Mouse (Mus musculus) left cerebral cortex, adult 18-20 months (tissue): ENCODE measurements around the gene Snap25. TPM values are rescaled to one million over a fixed set of nuclear protein-coding genes. Genes with fewer than 3 reads are reported as not detected.

Experiments
- DNase-seq, 2 experiments: peaks; one replicate each; pipeline ENCODE4 v3.0.0; 2021 to 2022; ENCODE audit warnings: low spot score in 2 of 2, mixed read lengths in 1 of 2
- total RNA-seq, 2 experiments: library from RNA; stranded (reverse); gene quantifications; 2 replicates each; pipeline ENCODE4 v1.2.3; 2021

The Snap25 gene
- total RNA-seq, 2 experiments from 2014 or later = 3,274 to 3,529 TPM

DNA sequence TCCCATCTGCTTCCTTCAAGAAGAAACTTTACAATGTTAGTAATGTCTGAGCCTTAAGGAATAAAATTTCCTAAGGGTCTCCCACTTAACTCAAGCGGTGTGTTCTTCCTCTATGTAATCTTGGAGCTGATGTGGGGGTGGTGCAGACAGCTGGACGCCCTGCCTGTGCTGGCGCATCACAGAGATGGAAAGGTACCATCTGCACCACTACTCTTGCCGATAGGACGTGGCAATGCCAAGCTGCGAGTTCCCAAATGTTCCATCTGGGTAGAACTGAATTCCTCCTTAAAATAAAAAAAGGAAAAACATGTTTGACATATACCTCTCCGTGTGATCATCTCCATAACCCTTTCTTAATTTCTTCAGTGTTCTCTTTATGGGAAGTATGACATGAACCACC lies 89.9 kb downstream of the Snap25 start:
- DNase-seq = peak; percentile 63 to 76

DNA sequence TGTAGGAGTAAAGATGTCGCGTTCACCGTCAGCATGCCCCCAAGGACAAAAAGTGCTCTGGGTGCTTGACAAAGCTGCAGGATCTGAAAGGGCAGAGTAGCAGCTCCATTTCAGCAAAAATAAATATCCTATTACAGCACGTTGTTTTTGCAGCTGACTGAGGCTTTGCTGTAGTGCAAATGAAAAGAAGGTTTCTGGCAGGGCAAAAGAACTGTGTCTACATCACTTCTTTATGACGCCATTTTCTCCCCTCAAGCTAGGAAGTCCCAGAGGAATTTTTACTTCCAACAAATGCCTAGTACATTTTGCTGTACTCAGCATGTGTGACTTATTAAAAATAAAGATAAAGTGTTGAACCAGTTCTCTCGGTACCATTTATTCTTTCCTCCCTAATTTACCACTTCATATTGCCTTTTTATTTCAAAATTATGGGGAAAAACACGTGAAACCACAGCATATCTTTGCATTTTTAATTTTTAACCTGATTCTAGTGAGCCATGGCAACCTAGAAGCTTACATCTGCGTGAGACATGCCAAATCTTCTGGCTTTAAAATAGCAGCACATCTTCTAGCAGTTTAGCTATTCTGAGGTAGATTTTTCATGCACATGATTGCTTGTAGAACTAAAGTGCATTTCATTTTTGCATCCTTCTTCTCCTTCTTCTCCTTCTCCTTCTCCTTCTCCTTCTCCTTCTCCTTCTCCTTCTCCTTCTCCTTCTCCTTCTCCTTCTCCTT lies 94.9 kb downstream of the Snap25 start:
- no peak for DNase-seq

GRCm38 (mm10) chr2:136811331-136811730 lies 98.1 kb downstream of the Snap25 start:
- no peak for DNase-seq

DNA sequence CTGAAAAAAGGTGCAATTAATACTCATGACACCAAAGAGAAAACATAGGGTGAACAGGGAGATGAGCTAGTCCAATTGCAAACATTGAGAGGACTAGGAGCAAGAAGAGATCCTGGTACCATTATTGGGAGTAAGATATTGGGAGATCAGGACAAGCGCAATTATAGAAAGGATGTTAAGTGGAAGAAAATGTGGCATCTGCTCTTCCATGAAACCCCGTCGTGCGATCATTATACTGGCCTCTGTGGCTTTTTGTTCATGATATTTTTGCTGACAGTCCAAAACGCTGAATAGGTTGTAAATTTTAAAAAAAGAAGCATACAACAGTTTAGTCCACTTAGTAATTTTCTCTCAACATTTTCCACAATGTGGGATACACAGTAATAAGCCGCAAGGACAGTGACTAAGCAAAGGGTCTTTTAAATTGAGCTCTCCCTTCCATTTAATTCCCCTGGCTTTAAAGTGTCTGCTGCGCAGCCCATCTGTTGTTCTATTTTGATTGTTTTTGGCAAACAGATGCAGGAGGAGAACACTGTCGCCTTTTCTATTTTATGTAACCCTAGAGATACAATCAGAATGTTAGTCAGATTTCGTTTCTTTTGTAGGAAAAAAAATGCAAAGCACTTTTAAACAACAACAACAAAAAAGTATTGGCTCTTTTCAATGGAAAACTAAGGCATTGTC lies 103.6 kb downstream of the Snap25 start:
- DNase-seq = no peak

GRCm38 (mm10) chr2:136823751-136824716 lies 110.8 kb downstream of the Snap25 start:
- no peak for DNase-seq

DNA sequence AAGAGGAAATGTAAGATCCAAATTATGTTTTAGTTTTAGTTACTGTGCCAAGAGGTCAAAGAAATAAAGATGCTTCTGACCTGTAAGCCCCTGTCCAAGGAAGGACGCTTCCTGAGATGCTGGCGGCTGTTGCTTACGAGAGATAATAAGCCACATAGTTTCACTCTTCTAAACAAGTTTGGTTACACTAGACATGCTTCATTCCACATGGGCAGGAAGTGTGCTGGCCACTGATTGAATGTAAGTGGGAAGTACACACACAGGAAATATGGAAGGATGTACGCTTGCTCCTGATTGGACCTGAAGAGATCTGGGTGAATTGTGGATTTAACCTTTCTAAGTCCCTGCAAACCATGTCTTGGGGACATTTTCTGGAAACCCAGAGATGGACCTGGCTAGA lies 114.4 kb downstream of the Snap25 start:
- DNase-seq = no peak

Other genes with a start within 250 kb of the Snap25 start
- 1 to 10 TPM; 2.0 to 2.6 TPM for gene Ankef1, start 211.5 kb upstream of the Snap25 start, total RNA-seq
- 10 to 100 TPM; 26.9 to 32.8 TPM for gene AL731706.2, start 172.2 kb downstream of the Snap25 start, total RNA-seq
- gene Slx4ip, start 177.8 kb downstream of the Snap25 start, total RNA-seq = 1 to 10 TPM; 8.1 to 8.3 TPM
- gene AL731706.1, start 177.9 kb downstream of the Snap25 start, total RNA-seq = 10 to 100 TPM; 14.1 to 20.4 TPM
- gene Mkks, start 177.9 kb downstream of the Snap25 start, total RNA-seq = 10 to 100 TPM; 28.5 to 29.5 TPM